Mouse (Mus musculus): ENCODE measurements around the gene Il1f6. TPM values are rescaled to one million over a fixed set of nuclear protein-coding genes. Genes with fewer than 3 reads are reported as not detected.
"Not testable (repeated sequence)": the region's sequence is repeated elsewhere in the genome, so short reads cannot be mapped to it uniquely, and the experiment has no call there.

The Il1f6 gene
- 0.20 and 0.39 TPM in 2 replicates for polyA plus RNA-seq (2012; rRNA removed)

DNA sequence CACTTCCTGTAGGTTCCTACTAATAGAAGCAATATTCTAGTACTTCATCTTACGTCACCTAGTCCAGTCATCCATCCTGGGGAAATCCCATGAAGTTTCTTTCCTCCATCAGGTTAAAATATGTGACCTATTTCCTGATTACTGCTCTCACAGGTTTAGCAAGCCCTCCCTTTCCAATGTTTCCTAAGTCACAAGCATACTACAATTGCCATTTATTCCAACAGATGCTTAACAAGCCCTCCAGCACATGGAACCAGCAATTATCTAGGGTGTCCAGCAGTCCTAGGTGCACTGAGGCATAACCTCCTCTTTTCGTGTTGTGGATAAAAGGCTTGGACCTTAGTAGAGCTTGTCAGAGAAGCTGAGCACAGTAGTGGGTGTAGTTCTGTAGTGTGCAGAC lies at the start of gene Il1f6:
Il1f6 (plus strand) TSS at position 301 of the 400 bp plus-strand sequence.
- H3K4me3 ChIP-seq (ENCODE audit: control insufficient read depth, insufficient read depth, low read length) = no peak within 1 kb of the TSS
- TF ChIP-seq CTCF (IDR thresholded peaks at IDR 0.05; ENCODE audit: borderline replicate concordance, control insufficient read depth, extremely low read depth, insufficient read depth, low read length, poor library complexity) (no peak), POLR2A (IDR thresholded peaks at IDR 0.05; ENCODE audit: control insufficient read depth, extremely low read depth, insufficient read depth, low read length, poor library complexity) (no peak)
- no peaks in the 10 kb centered on the region for H3K4me1 ChIP-seq (replicated peaks; ENCODE audit: control insufficient read depth, insufficient read depth, low read length)
- DNase-seq = no peak
- no peaks in the 10 kb centered on the region for H3K27me3 ChIP-seq (ENCODE audit: control insufficient read depth, insufficient read depth, low read length)
- H3K36me3 ChIP-seq (ENCODE audit: control insufficient read depth, insufficient read depth, low read length) = no peaks in the 10 kb centered on the region
- 93% methylated on average over 2 of the region's 2 CpGs for WGBS
- no peak within 1 kb of the TSS for H3K27ac ChIP-seq (ENCODE audit: control insufficient read depth, insufficient read depth, low read length)

GRCm38 (mm10) chr2:24181683-24182331 lies 33.4 kb upstream of the Il1f6 start:
- 3% methylated on average over 14 of the region's 14 CpGs for WGBS
- not testable (repeated sequence) for H3K36me3 ChIP-seq (ENCODE audit: control insufficient read depth, insufficient read depth, low read length); H3K4me3 ChIP-seq (ENCODE audit: control insufficient read depth, insufficient read depth, low read length); H3K4me1 ChIP-seq (replicated peaks; ENCODE audit: control insufficient read depth, insufficient read depth, low read length); H3K27ac ChIP-seq (ENCODE audit: control insufficient read depth, insufficient read depth, low read length); DNase-seq; H3K27me3 ChIP-seq (ENCODE audit: control insufficient read depth, insufficient read depth, low read length)

GRCm38 (mm10) chr2:24182423-24183147 lies 32.6 kb upstream of the Il1f6 start:
- H3K36me3 ChIP-seq (ENCODE audit: control insufficient read depth, insufficient read depth, low read length); H3K27ac ChIP-seq (ENCODE audit: control insufficient read depth, insufficient read depth, low read length); H3K4me3 ChIP-seq (ENCODE audit: control insufficient read depth, insufficient read depth, low read length); DNase-seq; H3K27me3 ChIP-seq (ENCODE audit: control insufficient read depth, insufficient read depth, low read length); H3K4me1 ChIP-seq (replicated peaks; ENCODE audit: control insufficient read depth, insufficient read depth, low read length): not testable (repeated sequence)
- 47% methylated on average over 13 of the region's 13 CpGs for WGBS

DNA sequence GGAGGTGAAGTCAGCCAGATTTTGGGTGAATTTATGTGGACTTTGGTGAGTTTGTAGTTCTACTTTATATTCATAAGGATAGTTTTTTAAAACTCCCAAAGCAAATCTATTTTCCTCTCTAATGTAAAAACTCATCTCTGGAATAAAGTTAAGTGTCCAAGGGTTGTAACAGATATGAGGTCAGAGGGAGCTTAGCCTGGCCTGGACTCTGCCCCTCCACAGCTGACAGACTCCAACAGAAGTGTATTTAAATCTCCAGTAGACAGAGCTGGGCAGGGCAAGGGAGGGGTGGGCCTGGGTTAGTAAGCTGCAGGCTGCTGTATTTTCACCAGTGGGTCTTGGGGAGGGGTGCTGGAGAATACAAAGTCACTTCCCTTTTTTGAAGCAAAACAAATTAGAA lies 31.1 kb upstream of the Il1f6 start:
- H3K27ac ChIP-seq (ENCODE audit: control insufficient read depth, insufficient read depth, low read length); H3K27me3 ChIP-seq (ENCODE audit: control insufficient read depth, insufficient read depth, low read length); DNase-seq; H3K4me3 ChIP-seq (ENCODE audit: control insufficient read depth, insufficient read depth, low read length); H3K4me1 ChIP-seq (replicated peaks; ENCODE audit: control insufficient read depth, insufficient read depth, low read length); H3K36me3 ChIP-seq (ENCODE audit: control insufficient read depth, insufficient read depth, low read length): not testable (repeated sequence)

- Histone ChIP-seq H3K27me3 (ENCODE audit: control insufficient read depth, insufficient read depth, low read length) (no peaks in the 10 kb centered on the region), H3K27ac (ENCODE audit: control insufficient read depth, insufficient read depth, low read length) (no peak within 1 kb of the TSS), H3K4me3 (ENCODE audit: control insufficient read depth, insufficient read depth, low read length) (no peak within 1 kb of the TSS), H3K4me1 (replicated peaks; ENCODE audit: control insufficient read depth, insufficient read depth, low read length) (no peaks in the 10 kb centered on the region), H3K36me3 (ENCODE audit: control insufficient read depth, insufficient read depth, low read length) (no peaks in the 10 kb centered on the region)
- DNase-seq = no peak
- TF ChIP-seq CTCF (IDR thresholded peaks at IDR 0.05; ENCODE audit: borderline replicate concordance, control insufficient read depth, extremely low read depth, insufficient read depth, low read length, poor library complexity) (no peak), POLR2A (IDR thresholded peaks at IDR 0.05; ENCODE audit: control insufficient read depth, extremely low read depth, insufficient read depth, low read length, poor library complexity) (no peak)
- 94% methylated on average over 1 of the region's 1 CpGs for WGBS
Measured at GRCm38 (mm10) chr2:24186176-24186575, 29.0 kb upstream of the Il1f6 start, which contains the start of gene Il1f9. Il1f9 (plus strand) TSS chr2:24186476.

GRCm38 (mm10) chr2:24187585-24187984 lies 27.6 kb upstream of the Il1f6 start:
- H3K4me3 ChIP-seq (ENCODE audit: control insufficient read depth, insufficient read depth, low read length) = no peak overlapping the region
- 64% methylated on average over 6 of the region's 6 CpGs for WGBS

GRCm38 (mm10) chr2:24188189-24188588 lies 27.0 kb upstream of the Il1f6 start:
- DNase-seq = no peak
- Histone ChIP-seq H3K4me1 (replicated peaks; ENCODE audit: control insufficient read depth, insufficient read depth, low read length) (no peaks in the 10 kb centered on the region), H3K27ac (ENCODE audit: control insufficient read depth, insufficient read depth, low read length) (no peak overlapping the region), H3K27me3 (ENCODE audit: control insufficient read depth, insufficient read depth, low read length) (no peaks in the 10 kb centered on the region), H3K4me3 (ENCODE audit: control insufficient read depth, insufficient read depth, low read length) (no peak overlapping the region), H3K36me3 (ENCODE audit: control insufficient read depth, insufficient read depth, low read length) (no peaks in the 10 kb centered on the region)
- TF ChIP-seq CTCF (IDR thresholded peaks at IDR 0.05; ENCODE audit: borderline replicate concordance, control insufficient read depth, extremely low read depth, insufficient read depth, low read length, poor library complexity) (no peak), POLR2A (IDR thresholded peaks at IDR 0.05; ENCODE audit: control insufficient read depth, extremely low read depth, insufficient read depth, low read length, poor library complexity) (no peak)
- WGBS = 61% methylated on average over 1 of the region's 1 CpGs

More at GRCm38 (mm10) chr2:24187585-24187984, 27.6 kb upstream of the Il1f6 start:
- no peaks in the 10 kb centered on the region for H3K27me3 ChIP-seq (ENCODE audit: control insufficient read depth, insufficient read depth, low read length)
- H3K36me3 ChIP-seq (ENCODE audit: control insufficient read depth, insufficient read depth, low read length) = no peaks in the 10 kb centered on the region
- no peak overlapping the region for H3K27ac ChIP-seq (ENCODE audit: control insufficient read depth, insufficient read depth, low read length)
- H3K4me1 ChIP-seq (replicated peaks; ENCODE audit: control insufficient read depth, insufficient read depth, low read length) = no peaks in the 10 kb centered on the region
- DNase-seq = no peak
- TF ChIP-seq POLR2A (IDR thresholded peaks at IDR 0.05; ENCODE audit: control insufficient read depth, extremely low read depth, insufficient read depth, low read length, poor library complexity) = no peak

Data from thymus, adult 2 months (tissue).